Comparison of ENCODE assay signal across 28 mouse cellular contexts in the genomic region with DNA sequence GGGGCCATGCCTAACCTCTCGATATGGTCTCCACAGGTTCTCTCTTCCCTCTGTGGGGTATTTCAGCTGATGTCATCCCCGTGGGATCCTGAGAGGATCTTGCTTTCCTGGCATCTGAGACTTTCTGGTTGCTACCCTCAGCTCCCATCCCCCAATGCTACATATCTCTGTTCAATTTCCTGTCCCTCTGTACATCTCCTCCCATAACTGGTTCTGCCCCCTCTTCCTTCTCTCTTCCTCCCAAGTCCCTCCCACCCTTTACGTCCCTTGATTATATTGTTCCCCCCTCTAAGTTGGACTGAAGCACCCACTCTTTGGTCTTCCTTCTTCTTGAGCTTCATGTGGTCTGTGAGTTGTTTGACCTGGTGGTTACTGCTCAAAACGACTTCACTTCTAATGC. TPM values are rescaled to one million over a fixed set of nuclear protein-coding genes. Genes with fewer than 3 reads are reported as not detected.
DNase-seq lines count a peak whose midpoint lies in the region; ATAC-seq and TF ChIP-seq lines count a peak whose summit lies in the region.
"Had no signal": no experiment of that assay in that cellular context is flagged by ENCODE, and none has a peak within 500 bp of the region (broad histone marks: within the 10 kb centered on the region; RNA-seq: fewer than 3 reads in every experiment).

No protein-coding gene starts in this region.

- no peak overlapping the region for H3K9ac ChIP-seq in hindbrain, postnatal 0 days (replicated peaks; ENCODE audit: low read length)
- H3K9ac ChIP-seq in neural tube, embryonic 15.5 days (replicated peaks), result no peak overlapping the region
- H3K9ac ChIP-seq: embryonic facial prominence, embryonic 15.5 days; hindbrain, embryonic 12.5 days had no signal

- peak; percentile 58 for DNase-seq in heart, adult 11 months
- DNase-seq in heart, adult 8-10 months (ENCODE audit: low spot score), result no peak
- DNase-seq in CD4-positive helper T cell, adult 2 months (ENCODE audit: low read depth, low spot score), result peak; percentile 26
- peak; percentile 56 for DNase-seq in MEL-GATA-1-ER (ENCODE audit: extremely low read depth, low read depth)
- DNase-seq in naive thymus-derived CD4-positive, alpha-beta T cell, adult 2 months (ENCODE audit: low read depth), result peak; percentile 40
- no peak for DNase-seq in hindbrain, postnatal 0 days (ENCODE audit: low spot score)
- DNase-seq: adrenal gland, adult 2 months; adrenal gland, postnatal 25 days; cerebellum, adult 18-20 months; cerebellum, adult 9-11 months; embryo, embryonic 11 days; gastrocnemius, adult 2 months; gastrocnemius, postnatal 25 days; heart, postnatal 10 days; heart, postnatal 4 days had no signal

- H3K4me3 ChIP-seq in hindbrain, postnatal 0 days (ENCODE audit: low read length), result no peak overlapping the region
- no peak overlapping the region for H3K4me3 ChIP-seq in neural tube, embryonic 15.5 days (replicated peaks)
- H3K4me3 ChIP-seq: embryonic facial prominence, embryonic 15.5 days; erythroblast, embryonic 14.5 days; forebrain, embryonic 10.5 days; gastrocnemius, adult 2 months; heart, embryonic 10.5 days; hindbrain, embryonic 12.5 days had no signal

- H3K9me3 ChIP-seq in hindbrain, postnatal 0 days (ENCODE audit: low read length), result no peaks in the 10 kb centered on the region
- H3K9me3 ChIP-seq in neural tube, embryonic 15.5 days (replicated peaks), result no peaks in the 10 kb centered on the region
- H3K9me3 ChIP-seq: embryonic facial prominence, embryonic 15.5 days; forebrain, embryonic 10.5 days; G1E; heart, embryonic 10.5 days; hindbrain, embryonic 12.5 days had no signal

- WGBS in hindbrain, postnatal 0 days, result 70% methylated on average over 4 of the region's 4 CpGs
- WGBS in neural tube, embryonic 15.5 days, result 78% methylated on average over 4 of the region's 4 CpGs

- H3K36me3 ChIP-seq in hindbrain, postnatal 0 days (ENCODE audit: insufficient read depth, low read length), result no peaks in the 10 kb centered on the region
- no peaks in the 10 kb centered on the region for H3K36me3 ChIP-seq in neural tube, embryonic 15.5 days
- H3K36me3 ChIP-seq: embryonic facial prominence, embryonic 15.5 days; forebrain, embryonic 10.5 days; G1E; heart, embryonic 10.5 days; hindbrain, embryonic 12.5 days had no signal

- TF ChIP-seq CTCF in hindbrain, postnatal 0 days (IDR thresholded peaks at IDR 0.05; ENCODE audit: low read depth), result no peak

- H3K27ac ChIP-seq in hindbrain, postnatal 0 days, result no peak overlapping the region
- H3K27ac ChIP-seq in neural tube, embryonic 15.5 days (replicated peaks), result no peak overlapping the region
- H3K27ac ChIP-seq: embryonic facial prominence, embryonic 15.5 days; forebrain, embryonic 10.5 days; gastrocnemius, adult 2 months; heart, embryonic 10.5 days; hindbrain, embryonic 12.5 days had no signal

- no peaks in the 10 kb centered on the region for H3K4me1 ChIP-seq in hindbrain, postnatal 0 days (ENCODE audit: insufficient read depth, low read length)
- no peaks in the 10 kb centered on the region for H3K4me1 ChIP-seq in neural tube, embryonic 15.5 days
- H3K4me1 ChIP-seq: embryonic facial prominence, embryonic 15.5 days; forebrain, embryonic 10.5 days; hindbrain, embryonic 12.5 days had no signal

- H3K27me3 ChIP-seq in hindbrain, postnatal 0 days (ENCODE audit: insufficient read depth, low read length), result no peaks in the 10 kb centered on the region
- H3K27me3 ChIP-seq in neural tube, embryonic 15.5 days (replicated peaks), result no peaks in the 10 kb centered on the region
- H3K27me3 ChIP-seq: embryonic facial prominence, embryonic 15.5 days; hindbrain, embryonic 12.5 days; Patski had no signal

- no peak overlapping the region for H3K4me2 ChIP-seq in hindbrain, postnatal 0 days (ENCODE audit: low read depth, low read length)
- no peak overlapping the region for H3K4me2 ChIP-seq in neural tube, embryonic 15.5 days
- H3K4me2 ChIP-seq: embryonic facial prominence, embryonic 15.5 days; hindbrain, embryonic 12.5 days had no signal

- no peak for ATAC-seq in hindbrain, postnatal 0 days
- no peak for ATAC-seq in neural tube, embryonic 15.5 days (ENCODE audit: low FRiP score)
- ATAC-seq: forebrain, embryonic 14.5 days; hindbrain, embryonic 16.5 days; intestine, embryonic 16.5 days; Patski had no signal

RNA-seq across cellular contexts. Expression of gene Tmem158, which starts 11.0 kb away (rescaled TPM):
- 1 to 10 TPM; 3.8 to 5.3 (median 4.5) TPM for total RNA-seq in heart, adult 8-10 months (2022)
- total RNA-seq in hindbrain, postnatal 0 days (2014; rRNA removed), result 153 and 182 TPM in 2 replicates
- polyA plus RNA-seq in hindbrain, postnatal 0 days (2015; fragmentation: Nextera tagmentation; extraction: Ambion mirVana), result 46.1 and 51.6 TPM in 2 replicates
- 39.1 and 49.7 TPM in 2 replicates for polyA plus RNA-seq in neural tube, embryonic 15.5 days (2015; fragmentation: Nextera tagmentation; extraction: Ambion mirVana)
- total RNA-seq: G1E had no signal
- polyA plus RNA-seq: G1E had no signal

RNA-seq across cellular contexts. Expression of gene Cdcp1, which starts 55.7 kb away (rescaled TPM):
- total RNA-seq in heart, adult 8-10 months (2022), result under 1 TPM; 0.11 to 0.28 (median 0.20) TPM
- 0.26 and 0.29 TPM in 2 replicates for total RNA-seq in hindbrain, postnatal 0 days (2014; rRNA removed)
- polyA plus RNA-seq in hindbrain, postnatal 0 days (2015; fragmentation: Nextera tagmentation; extraction: Ambion mirVana), result 0.14 and 0.38 TPM in 2 replicates
- polyA plus RNA-seq in neural tube, embryonic 15.5 days (2015; fragmentation: Nextera tagmentation; extraction: Ambion mirVana), result 0.19 and 2.5 TPM in 2 replicates
- total RNA-seq: gastrocnemius, adult 2 months; gastrocnemius, postnatal 25 days; granulocyte monocyte progenitor cell, adult 5-6 weeks had no signal
- polyA plus RNA-seq: C2C12; erythroblast, embryonic 14.5 days; G1E; Patski had no signal

Comparison
In these comparisons a context has a peak if more than half of its experiments do, and no peak if none do; other contexts are left out.
1. DNase-seq: peak in heart, adult 11 months (single experiment), CD4-positive helper T cell, adult 2 months (single experiment), MEL-GATA-1-ER (single experiment) and naive thymus-derived CD4-positive, alpha-beta T cell, adult 2 months (single experiment); none in heart, adult 8-10 months (single experiment) and hindbrain, postnatal 0 days (single experiment).
2. RNA of gene Tmem158, which starts 11.0 kb away (total RNA-seq): 153 to 182 TPM in hindbrain, postnatal 0 days; 3.8 to 5.3 TPM in heart, adult 8-10 months; every median in the first group is over 10 times any median in the second.